Mouse (Mus musculus) B cell, adult 2 months (primary cell): ENCODE measurements at regions not wholly inside any gene's neighbourhood (a gene's known extent, or its start where the extent isn't known, plus 50 kb on each side); places are given as distances from the start of the nearest gene placed in this dataset.

Experiments used
- DNase-seq, 2 experiments: peaks; one replicate each; pipeline ENCODE4 v3.0.0; 2022

DNA sequence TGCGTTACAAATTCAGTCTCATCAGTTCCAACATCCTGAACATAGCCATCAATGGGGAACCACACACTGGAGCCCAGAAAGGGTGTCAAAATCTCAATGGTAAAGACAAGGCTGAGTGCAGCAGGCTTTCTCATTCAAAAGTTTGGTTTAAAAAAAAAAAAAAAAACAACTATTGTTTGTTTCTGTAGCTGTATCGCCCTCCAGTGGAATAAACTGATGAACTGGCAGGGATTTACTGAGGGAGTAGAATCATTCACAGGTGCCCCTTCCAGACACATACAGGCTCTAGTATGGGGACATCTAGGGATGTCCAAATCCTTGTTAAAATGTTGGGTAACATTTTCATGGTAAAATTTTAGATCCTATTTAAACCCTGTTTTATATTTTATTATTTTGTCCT, 361.6 kb upstream of the Lmcd1 start:
- no peak for DNase-seq

DNA sequence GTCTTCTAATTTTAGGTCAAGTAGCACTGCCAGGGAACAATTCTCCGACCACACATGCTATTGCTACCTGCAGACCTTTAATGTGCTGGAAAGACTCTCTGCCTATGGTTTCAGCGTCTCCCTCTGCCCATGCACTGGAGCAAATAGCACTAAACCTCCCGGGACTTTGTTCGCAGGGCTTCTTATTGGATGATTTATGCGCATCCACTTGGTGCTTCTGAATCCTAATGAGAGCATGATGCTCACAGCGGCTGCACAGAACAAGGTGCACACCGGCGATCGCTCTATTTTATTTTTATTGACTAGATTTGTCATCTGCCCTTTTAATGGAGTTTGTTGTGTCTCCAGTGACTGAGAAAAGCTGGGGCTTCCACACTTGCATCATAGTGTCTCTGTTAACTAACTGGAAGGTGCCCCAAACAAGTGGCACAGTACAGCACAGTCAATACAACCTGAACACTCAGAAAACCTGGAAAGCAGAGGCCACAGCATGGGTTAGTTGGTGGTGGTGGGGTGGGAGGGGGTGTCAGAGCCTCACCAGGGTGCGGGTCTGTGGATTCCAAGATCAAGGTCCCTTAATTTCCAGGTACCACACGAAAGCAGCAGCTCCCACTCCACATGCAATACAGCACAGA, 359.7 kb upstream of the Lmcd1 start:
- DNase-seq = no peak

DNA sequence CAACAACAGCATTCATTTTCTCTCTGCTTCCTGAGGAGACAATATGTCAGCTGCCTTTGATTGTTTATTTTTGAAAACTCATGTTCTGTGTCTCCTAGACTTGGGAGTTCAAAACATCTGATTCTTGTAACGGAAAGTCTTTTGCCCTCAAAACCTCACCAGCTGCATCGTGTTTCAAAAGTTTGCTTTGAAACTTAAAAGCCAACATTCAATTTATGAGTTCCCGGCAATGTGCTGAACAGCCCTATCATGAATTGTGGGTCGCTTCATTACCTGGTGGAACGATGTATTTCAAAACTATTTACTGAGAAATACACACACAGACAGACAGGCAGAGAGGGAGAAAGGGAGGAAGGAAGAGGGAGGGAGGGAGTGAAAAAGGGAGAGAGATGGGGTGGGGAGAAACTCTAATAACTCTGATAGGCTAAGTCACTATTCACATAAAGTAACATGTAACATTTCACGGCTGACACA, 356.3 kb upstream of the Lmcd1 start:
- no peak for DNase-seq

DNA sequence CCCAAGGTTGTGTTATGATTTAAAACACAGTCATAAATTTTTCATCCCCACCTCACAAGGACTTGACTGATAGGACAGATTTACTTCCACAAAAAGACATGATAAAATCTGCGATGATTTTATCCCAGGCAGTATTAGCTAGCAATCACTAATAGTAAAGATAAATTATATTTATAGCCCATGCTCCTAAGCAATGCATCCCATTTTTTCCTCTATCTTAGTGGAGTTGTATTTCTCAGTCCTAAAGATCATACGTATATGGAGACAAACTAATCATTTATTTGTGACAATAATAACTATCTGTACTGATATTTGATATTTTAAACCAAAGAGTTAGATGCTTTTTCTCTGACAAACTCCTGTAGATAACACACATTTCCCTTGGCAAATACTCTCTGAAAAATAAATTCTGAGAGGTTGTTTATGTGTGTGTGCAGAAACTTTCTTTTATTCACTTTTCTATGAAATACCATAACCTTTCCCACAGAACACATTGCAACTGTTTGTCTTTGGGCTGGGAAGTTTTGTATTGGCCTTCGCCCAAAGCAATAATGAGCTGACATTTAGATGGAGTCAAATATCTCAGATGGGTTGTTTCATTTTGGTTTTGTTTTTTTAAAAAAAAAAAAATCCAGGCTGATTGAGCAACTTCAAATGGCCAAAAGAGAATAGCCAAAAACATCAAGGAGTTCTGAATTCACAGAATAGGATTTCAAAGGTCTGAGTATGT, 355.5 kb upstream of the Lmcd1 start:
- DNase-seq = no peak

DNA sequence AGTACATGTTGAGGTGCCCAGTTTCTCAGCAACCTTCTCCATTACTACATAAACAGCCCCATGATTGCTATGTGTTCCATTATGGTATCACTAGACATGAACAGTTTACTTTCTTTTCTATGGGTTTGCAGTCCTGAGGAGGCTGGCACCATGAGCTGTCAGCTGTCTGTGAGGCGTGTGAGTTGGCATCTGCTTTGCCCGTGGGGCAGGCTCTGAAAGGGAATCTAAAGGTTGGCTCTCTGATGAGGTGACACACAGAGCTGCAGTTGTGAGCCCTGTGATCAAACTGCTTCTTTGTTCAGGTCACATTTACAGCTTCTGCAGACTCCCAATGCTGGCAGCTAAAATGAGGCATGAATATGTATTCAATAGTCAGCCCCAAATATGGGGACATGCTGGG, 341.0 kb upstream of the Lmcd1 start:
- DNase-seq = no peak

DNA sequence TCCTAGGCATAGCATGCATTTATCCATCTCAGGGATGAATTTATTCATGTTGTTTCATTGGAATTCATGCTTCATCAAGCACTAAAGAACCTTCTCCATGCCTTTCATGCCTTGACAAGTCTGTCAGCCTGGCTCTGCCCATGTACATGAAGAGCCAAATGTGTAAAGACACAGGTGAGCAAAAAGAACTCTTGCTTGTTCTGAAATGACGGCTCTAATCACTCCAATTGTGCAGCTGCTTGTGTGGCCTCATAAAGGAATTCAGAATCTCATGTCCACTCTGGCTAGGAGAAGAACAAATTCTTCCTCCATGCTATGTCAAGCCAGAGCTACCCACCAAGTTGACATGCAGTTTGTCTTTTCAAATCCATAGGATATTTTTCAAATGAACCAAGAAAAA, 319.2 kb upstream of the Lmcd1 start:
- no peak for DNase-seq

DNA sequence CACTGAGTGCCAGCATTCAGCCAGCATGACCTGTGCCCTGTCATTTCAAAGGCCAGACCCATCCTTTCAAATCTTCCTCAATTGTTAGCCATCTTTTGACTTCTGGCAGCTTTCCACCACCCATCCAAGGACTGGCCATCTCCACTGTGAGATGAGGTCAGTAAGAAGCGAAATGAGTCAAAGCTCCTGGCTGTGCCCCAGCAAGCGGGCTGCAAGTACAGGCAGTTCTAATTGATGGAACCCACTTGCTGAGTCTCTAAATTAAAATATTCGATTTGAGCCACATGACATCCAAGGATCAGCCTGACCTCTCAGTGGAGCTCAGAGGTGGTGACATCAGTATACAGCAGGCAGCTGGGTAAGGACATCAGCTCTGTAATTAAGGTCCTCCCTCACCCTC, 307.8 kb upstream of the Lmcd1 start:
- DNase-seq = no peak

DNA sequence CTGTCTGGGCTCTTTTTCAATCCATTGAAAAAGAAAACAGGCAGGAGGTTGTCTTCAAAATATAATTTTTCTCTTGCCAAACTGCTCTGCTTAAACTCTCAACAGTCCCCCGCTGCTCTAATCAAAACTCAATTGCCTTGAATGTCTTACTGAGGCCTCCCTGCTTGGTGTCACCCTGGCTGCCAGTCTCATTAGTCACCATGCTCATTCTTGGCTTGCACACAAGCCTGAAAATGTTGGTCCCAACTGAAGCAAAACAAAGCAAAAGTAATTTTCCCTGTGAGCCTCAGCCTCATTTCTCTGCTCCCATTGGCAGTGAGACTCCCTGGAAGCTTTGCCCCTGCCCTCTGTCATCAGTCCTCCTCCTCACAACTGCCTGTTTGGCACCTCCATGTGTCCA, 288.1 kb upstream of the Lmcd1 start:
- no peak for DNase-seq

DNA sequence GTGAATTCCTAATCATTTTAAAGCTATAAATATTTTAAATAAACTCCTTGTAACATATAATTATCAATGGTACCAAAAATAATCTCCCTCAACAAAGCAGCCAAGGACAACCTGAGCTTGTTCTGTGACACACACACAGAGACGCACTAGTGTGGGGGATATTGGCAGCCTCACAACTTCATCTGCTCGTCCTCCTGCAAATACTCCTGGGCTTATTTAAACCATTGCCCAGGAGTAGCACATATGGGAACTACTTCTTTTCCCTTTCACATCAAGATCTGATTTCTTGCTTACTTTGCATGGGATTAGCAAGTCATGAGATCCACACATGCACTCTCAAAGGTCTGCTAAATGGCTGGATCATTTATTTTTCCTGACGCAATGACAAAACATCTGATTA, 277.7 kb upstream of the Lmcd1 start:
- no peak for DNase-seq

DNA sequence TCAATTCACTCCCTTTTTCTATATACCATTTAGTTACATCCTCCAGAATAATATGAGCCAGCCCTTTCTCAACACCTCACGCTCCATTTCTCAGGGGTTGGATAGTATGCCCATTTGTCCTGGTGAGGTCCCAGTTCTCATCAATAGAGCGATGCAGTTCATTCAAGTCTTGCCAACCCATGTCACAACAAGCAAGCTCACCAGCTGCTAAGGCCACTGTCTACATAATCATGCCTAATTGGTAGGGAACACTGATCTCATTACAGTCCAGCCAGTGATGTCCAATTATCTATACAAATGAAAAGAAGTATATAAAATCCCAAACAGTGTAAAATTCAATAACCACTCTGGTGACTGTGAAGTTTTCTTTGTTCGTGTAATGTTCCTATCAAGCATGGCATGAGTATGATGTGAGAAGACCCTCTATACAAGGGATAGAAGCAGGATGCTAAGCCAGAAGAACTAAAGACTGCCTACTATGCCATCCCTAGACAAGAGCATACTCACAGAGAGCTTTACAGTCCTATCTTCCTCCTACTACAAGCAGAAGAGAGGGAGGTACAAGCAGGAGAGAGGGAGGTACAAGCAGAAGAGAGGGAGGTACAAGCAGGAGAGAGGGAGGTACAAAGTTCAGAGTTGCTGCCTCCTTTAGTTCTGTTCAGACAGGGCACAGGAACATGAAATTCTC, 269.6 kb upstream of the Lmcd1 start:
- DNase-seq = no peak

DNA sequence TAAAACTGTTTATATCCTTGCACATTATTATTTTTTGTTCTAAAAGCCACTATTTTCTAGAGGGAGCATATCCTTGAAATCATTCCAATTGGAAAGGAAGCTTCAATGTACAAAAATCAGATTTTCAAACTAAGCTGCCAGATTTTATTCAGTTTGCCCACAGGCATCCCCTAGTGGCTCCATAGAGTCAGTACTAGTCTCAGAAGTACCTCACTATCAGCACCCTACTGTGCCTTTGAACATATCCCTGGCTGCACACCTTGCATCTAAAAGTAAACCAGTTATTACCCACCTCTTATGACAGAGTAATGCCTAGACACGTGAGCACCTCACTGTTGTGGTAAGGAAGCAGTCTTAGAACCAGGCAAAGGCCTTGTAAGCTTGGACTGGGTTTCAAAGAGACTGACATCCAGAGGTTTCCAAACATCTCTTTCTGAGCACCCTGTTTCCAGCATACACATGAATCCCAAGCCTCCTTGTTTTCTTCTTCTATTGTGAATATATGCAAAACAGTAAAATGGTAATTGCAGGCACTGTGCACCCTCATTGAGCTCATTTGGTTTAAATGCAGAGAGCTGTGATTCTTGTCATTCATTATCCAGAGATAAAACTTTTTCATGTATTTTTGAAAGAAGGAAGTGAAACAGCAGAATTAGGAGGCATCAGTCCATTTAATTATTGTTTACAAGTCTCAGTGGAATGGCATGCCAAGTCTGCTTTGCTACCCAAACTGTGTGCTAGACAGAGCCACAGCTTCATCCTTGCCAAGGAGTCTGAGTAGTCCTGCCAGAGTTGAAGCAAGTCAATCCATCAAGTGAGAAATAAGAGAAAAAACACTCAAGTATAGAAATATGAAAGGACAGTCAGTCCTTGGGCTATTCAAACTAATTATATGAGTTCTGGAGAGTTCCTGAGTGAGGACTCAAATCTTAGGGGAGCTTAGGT, 247.0 kb upstream of the Lmcd1 start:
- DNase-seq = no peak

DNA sequence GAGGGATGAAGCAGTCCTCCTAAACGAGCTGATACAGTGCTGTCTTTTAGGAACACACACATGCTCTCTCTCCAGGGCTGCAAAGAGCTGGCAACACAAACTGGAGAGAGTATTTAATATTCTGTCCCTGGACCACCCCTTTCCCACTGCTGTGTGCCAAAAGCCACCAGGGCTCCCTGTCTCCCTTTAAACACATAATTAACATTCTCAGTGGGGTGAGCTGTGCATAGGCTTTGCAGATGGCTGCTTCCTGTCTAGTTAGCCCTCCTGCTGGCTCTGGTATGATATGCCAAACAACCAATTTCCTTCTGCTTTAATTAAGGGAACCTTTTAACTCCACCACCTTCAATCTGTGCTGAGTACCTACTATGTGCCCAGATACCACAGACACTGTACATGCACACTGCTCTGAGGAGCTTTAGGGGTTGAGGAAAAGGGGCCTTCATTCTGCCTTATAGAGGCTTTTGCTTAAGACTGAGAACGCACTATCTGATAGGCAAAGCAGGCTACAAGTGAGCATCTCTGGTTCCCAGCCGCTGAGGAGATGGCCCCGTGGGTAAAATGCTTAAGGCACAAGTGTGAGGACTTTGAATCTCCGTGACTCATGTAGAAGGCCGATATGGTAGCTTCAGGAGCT, 222.9 kb upstream of the Lmcd1 start:
- DNase-seq = no peak

DNA sequence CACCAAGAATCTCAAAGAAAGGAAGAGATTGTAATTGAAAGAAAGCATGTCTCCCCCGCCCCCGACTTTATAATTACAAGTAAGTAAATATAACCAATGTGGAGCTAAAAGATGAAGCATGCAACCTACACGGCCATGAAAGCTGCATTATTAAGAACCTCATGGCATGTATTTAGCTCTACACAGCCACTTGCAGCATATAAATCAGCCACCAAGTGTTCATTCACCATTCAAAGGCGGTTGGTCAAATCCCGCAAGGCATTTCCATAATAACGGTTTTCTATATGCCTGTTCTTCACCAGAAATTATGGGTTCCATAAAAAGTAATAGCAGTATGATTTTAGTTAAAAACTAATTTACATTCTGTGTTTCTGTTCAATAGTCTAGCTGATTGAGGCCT, 221.4 kb upstream of the Lmcd1 start:
- no peak for DNase-seq

DNA sequence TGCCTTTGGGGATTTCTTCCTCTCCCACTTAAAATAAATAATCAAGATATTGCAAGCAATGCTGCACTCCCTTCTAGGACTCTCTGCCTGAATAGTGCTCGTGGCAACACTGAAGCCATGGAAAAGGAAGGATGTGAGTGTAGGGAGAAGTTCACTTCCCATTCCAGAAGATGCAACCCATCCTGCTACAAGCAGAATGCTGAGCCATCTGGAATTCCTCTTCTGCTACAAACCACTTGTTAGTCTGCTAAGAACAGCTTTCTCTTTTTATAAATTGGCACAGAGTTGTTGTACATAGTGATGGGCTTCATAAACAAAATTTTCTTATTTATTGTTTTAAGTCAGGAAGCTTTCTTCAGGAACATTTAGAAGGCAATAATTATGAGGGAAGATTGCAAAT, 215.7 kb upstream of the Lmcd1 start:
- no peak for DNase-seq

DNA sequence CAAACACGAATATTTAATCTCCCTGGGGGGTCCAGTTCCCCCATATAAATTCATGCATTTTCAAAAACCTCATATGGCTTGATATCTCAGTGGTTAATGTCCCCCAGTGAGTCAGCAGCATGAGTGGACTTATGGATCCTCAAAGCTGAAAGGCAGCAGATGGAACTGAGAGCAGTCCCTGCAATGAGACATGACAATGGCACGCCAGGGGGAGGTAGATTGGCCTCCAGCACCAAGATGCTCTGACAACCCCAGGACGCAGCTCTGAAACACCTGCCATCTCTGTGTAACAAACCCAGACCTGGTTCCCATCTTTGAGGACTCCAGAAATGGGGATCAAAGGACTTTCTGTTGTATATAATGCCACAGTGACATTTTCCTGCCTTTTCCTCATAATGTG, 210.6 kb upstream of the Lmcd1 start:
- no peak for DNase-seq

DNA sequence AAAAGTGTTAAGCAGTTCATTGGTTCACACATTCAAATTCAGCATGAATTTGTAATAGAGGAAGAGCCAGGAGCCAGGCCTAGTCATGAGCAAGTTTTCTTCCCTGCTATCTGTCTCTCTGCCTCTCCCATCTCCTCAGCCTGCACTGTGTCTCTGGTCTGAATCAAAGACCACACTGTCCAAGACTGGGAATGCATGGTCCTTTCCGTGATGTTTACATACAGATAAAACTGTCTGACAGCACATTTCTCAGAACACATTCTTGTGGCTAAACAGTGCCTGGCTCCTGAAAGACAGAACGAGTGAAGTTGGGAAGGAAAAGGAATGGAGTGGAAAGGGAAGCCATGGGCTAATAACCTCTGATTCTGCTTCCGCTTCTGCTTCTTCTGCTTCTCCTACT, 183.0 kb upstream of the Lmcd1 start:
- DNase-seq = no peak

DNA sequence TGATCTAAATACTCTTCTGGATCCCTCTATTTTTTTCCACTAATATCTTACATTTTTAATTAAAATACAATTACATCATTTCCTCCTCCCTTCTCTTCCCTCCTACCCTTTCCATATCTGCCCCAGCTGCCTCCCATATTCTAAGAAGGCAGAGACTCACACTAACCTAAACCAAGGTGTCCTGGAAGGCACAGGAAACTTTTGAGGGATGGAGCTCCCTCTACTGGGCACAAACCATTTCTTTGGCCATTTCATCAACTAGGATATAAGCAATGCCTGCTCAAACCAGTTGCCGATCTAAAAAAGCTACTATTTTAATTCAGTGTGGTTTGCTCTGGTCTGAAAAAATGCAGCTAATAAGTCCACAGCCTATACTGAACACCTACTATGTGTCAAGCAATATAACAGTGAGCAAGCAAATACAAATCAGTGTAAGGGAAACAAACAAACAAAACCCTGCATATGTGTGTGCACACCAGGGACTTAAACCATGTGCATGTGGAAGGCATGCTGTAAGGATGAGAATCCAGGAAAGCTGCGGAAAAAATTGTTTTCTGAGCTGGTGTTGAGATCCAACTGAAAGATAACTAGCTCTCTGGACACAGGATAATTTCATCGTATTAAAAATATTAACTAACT, 182.3 kb upstream of the Lmcd1 start:
- no peak for DNase-seq

DNA sequence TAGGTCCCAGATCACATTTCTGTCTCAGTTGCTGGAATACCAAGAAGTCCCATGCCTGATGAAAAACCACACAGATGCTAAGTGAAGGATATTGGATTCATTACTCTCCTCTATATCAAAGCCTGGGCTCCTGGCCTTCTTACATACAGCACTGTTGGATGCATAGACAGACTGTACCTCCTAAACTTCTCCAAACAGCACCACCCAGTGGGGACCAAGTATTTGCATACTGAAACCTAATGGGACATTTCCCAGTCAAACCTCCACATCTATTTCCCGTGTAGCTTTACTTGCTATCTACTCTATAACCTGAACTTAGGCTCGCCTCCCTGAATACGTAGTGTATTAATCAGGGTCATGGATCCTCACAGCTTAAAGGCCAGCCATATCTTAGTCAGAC, 180.3 kb upstream of the Lmcd1 start:
- no peak for DNase-seq

DNA sequence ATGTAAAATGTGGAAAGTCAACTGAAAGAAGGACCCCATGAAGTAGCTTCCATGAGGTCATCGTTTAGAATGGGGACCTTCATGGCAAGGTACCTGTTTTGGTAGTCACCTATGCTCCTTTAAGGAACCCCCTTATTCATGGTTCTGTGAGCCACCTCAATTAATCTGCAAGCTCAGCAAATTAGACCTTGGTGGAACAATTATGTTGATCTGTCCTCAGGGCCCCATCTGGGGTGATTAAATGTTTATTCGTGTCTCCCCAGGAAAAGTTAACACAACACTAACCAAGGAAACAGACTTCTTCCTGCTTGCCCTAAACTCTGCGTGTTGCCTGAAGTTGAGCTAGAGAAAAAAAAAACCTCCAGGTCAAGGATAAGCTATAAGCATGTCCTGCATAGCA, 175.9 kb upstream of the Lmcd1 start:
- DNase-seq = no peak

DNA sequence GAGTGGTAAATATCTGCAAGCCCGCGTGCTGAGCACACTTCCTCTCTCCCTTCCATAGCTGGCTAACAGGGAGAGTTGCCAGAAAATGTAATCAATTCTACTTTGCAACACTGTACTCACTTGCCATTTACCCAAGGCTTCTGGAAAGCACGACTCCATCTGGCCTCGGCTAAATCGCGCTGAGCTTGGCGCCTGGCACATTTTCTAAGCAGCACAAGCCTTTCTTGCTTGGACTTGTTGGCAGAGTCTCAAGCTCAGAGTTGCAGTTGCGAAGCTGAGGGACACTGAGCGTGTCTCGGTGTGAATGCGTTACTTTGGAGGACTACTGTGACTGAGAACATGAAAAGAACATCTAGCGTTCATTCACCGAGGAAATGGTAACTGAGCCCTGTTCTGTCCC, 164.9 kb upstream of the Lmcd1 start:
- no peak for DNase-seq

DNA sequence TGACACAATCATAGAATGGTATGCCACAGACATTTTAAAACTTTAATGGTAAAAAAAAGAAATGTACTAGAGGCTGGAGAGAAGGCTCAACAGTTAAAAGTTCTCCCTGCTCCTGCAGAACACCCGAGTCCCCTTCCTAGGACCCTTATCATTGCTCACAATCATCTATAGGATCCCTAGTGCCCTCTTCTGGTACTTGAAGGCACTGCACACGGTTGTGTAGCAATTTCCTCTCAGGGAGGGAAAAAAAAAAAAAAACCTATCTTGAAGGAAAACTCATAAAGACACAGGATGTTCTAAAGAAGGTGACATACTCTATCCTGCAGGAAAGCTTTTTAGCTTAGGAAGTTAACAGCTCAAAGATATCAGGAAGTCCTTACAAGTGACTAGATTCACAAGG, 154.4 kb upstream of the Lmcd1 start:
- DNase-seq = no peak

DNA sequence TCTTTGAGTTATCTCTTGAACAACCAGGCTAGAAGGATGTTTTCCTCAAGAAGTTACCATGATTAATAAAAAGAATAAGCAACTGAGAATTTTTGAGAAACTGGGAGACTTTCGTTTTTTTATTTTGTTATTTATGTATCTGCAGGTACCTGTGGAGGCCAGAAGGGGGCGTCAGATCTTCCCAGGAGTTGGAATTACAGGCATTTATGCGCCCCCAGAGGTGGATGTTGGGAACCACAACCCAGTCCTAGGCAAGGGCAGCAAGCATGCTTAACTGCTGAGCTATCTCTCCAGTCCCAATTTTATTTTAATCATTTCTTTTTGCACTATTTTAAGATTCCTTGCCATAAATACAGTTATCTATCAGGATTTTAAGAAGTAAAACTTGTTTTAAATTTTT, 140.0 kb upstream of the Lmcd1 start:
- no peak for DNase-seq
